Comparison of ENCODE assay signal across 12 mouse cellular contexts in the genomic region with DNA sequence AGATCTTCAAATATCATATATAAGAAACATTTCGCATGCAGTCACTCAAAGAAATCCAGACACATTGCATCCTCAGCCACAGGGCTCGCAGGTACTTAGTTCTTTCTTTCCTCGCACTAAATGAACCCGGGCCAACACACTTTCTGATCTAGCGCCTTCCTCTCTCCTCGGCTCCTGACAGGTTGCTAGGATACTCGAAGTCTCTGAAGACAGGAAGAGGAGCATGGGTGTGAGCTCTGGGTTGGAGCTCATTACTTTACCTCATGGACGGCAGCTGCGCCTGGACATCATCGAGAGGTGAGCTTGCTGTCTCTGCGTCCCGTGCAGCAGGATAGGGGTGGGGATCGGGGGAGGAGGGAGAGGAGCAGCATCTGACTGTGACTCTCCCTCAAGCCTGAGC.
DNase-seq lines count a peak whose midpoint lies in the region; ATAC-seq and TF ChIP-seq lines count a peak whose summit lies in the region.
"Had no signal": no experiment of that assay in that cellular context is flagged by ENCODE, and none has a peak within 500 bp of the region (broad histone marks: within the 10 kb centered on the region; RNA-seq: fewer than 3 reads in every experiment).

No protein-coding gene starts in this region.

- H3K27ac ChIP-seq in forebrain, embryonic 14.5 days (ENCODE audit: low read depth, low read length) = no peak overlapping the region; the same call in 1 of the 2 replicates
- H3K27ac ChIP-seq in limb, embryonic 12.5 days = peak overlapping the region; percentile 84; the same call in 1 of the 2 replicates
- 0 out of 2 replicates have a peak overlapping the region, but pooled peaks have one; percentile 39 for H3K27ac ChIP-seq in neural tube, embryonic 11.5 days (ENCODE audit: low read depth, low read length)
- H3K27ac ChIP-seq in cerebellum, adult 2 months (ENCODE audit: insufficient read depth, low read length) = no peak overlapping the region
- H3K27ac ChIP-seq: liver, embryonic 12.5 days had no signal

- ATAC-seq in frontal cortex, adult (ENCODE audit: low TSS enrichment) = peak; percentile 56
- ATAC-seq in forebrain, embryonic 14.5 days = no peak
- no peak for ATAC-seq in limb, embryonic 12.5 days (ENCODE audit: insufficient number of reproducible peaks, insufficient read depth, low FRiP score, low TSS enrichment, low read depth)
- ATAC-seq in neural tube, embryonic 11.5 days (ENCODE audit: insufficient read depth, low FRiP score, low TSS enrichment) = 0 out of 2 replicates have a peak, but pooled peaks have one; percentile 11
- ATAC-seq: liver, embryonic 12.5 days had no signal

- no peaks in the 10 kb centered on the region for H3K36me3 ChIP-seq in forebrain, embryonic 14.5 days (ENCODE audit: control insufficient read depth, insufficient read depth, low read length)
- H3K36me3 ChIP-seq in limb, embryonic 12.5 days = no peaks in the 10 kb centered on the region
- H3K36me3 ChIP-seq in neural tube, embryonic 11.5 days (ENCODE audit: control insufficient read depth, insufficient read depth, low read length) = no peaks in the 10 kb centered on the region
- H3K36me3 ChIP-seq: liver, embryonic 12.5 days had no signal

- H3K9me3 ChIP-seq in forebrain, embryonic 14.5 days (replicated peaks; ENCODE audit: control insufficient read depth, low read length) = no peaks in the 10 kb centered on the region
- no peaks in the 10 kb centered on the region for H3K9me3 ChIP-seq in limb, embryonic 12.5 days
- no peaks in the 10 kb centered on the region for H3K9me3 ChIP-seq in neural tube, embryonic 11.5 days (ENCODE audit: control insufficient read depth, low read length)
- H3K9me3 ChIP-seq: liver, embryonic 12.5 days had no signal

- 57% methylated on average over 13 of the region's 13 CpGs for WGBS in forebrain, embryonic 14.5 days
- WGBS in limb, embryonic 12.5 days = 15% methylated on average over 13 of the region's 13 CpGs
- 34% methylated on average over 13 of the region's 13 CpGs for WGBS in neural tube, embryonic 11.5 days
- 68% methylated on average over 13 of the region's 13 CpGs for WGBS in cerebellum, adult 2 months

- no peak for DNase-seq in frontal cortex, postnatal 25 days (ENCODE audit: low spot score in 2 of 2)
- DNase-seq in forebrain, embryonic 14.5 days (ENCODE audit: low spot score) = peak; percentile 32
- peak; percentile 31 for DNase-seq in neural tube, embryonic 11.5 days (ENCODE audit: low spot score)
- DNase-seq in cerebellum, postnatal 4 days (ENCODE audit: low spot score in 2 of 2) = no peak
- no peak for DNase-seq in gastrocnemius, postnatal 25 days
- DNase-seq in cerebellum, adult 2 months = no peak
- DNase-seq: adrenal gland, postnatal 10 days; cerebellum, adult 9-10 months; heart, adult 18-20 months had no signal

- H3K4me3 ChIP-seq in forebrain, embryonic 14.5 days (ENCODE audit: low read depth, low read length) = no peak overlapping the region
- no peak overlapping the region; the same call in 1 of the 2 replicates for H3K4me3 ChIP-seq in limb, embryonic 12.5 days (replicated peaks)
- no peak overlapping the region for H3K4me3 ChIP-seq in neural tube, embryonic 11.5 days (ENCODE audit: low read depth, low read length)
- H3K4me3 ChIP-seq in cerebellum, adult 2 months (replicated peaks; ENCODE audit: insufficient read depth, low read depth, low read length) = no peak overlapping the region
- H3K4me3 ChIP-seq: liver, embryonic 12.5 days had no signal

- H3K27me3 ChIP-seq in forebrain, embryonic 14.5 days (replicated peaks; ENCODE audit: control insufficient read depth, insufficient read depth, low read length) = no peaks in the 10 kb centered on the region
- peaks cover 15% of the 10 kb centered on the region for H3K27me3 ChIP-seq in limb, embryonic 12.5 days
- H3K27me3 ChIP-seq in neural tube, embryonic 11.5 days (ENCODE audit: control insufficient read depth, insufficient read depth, low read length) = no peaks in the 10 kb centered on the region
- H3K27me3 ChIP-seq in cerebellum, adult 2 months (ENCODE audit: control insufficient read depth, insufficient read depth, low read length) = no peaks in the 10 kb centered on the region
- H3K27me3 ChIP-seq: liver, embryonic 12.5 days had no signal

- no peak for TF ChIP-seq POLR2A in cerebellum, adult 2 months (IDR thresholded peaks at IDR 0.05; ENCODE audit: borderline replicate concordance, insufficient read depth, low read length)

- peaks cover 4% of the 10 kb centered on the region; the same call in 1 of the 2 replicates for H3K4me1 ChIP-seq in forebrain, embryonic 14.5 days (ENCODE audit: control insufficient read depth, insufficient read depth, low read length)
- H3K4me1 ChIP-seq in limb, embryonic 12.5 days (replicated peaks) = peaks cover 85% of the 10 kb centered on the region
- peaks cover 16% of the 10 kb centered on the region; the same call in 1 of the 2 replicates for H3K4me1 ChIP-seq in neural tube, embryonic 11.5 days (ENCODE audit: control insufficient read depth, insufficient read depth, low read length)
- H3K4me1 ChIP-seq in cerebellum, adult 2 months (ENCODE audit: control insufficient read depth, insufficient read depth, low read length) = 0 out of 2 replicates have a peak, but pooled peaks cover 5% of the 10 kb centered on the region

- no peak overlapping the region for H3K9ac ChIP-seq in forebrain, embryonic 14.5 days (ENCODE audit: low read length)
- H3K9ac ChIP-seq in limb, embryonic 12.5 days (replicated peaks) = no peak overlapping the region; the same call in 1 of the 2 replicates
- H3K9ac ChIP-seq in neural tube, embryonic 11.5 days (ENCODE audit: low read length) = no peak overlapping the region
- H3K9ac ChIP-seq: liver, embryonic 12.5 days had no signal

- no peak for TF ChIP-seq CTCF in cerebellum, adult 2 months (IDR thresholded peaks at IDR 0.05; ENCODE audit: borderline replicate concordance, insufficient read depth, low read depth, low read length)

- H3K4me2 ChIP-seq in forebrain, embryonic 14.5 days (ENCODE audit: low read length) = no peak overlapping the region
- H3K4me2 ChIP-seq in limb, embryonic 12.5 days = peak overlapping the region; percentile 45
- no peak overlapping the region for H3K4me2 ChIP-seq in neural tube, embryonic 11.5 days (ENCODE audit: low read depth)
- H3K4me2 ChIP-seq: liver, embryonic 12.5 days had no signal

Comparison
In these comparisons a context has a peak if more than half of its experiments do, and no peak if none do; other contexts are left out.
1. ATAC-seq: peak in frontal cortex, adult (single experiment) and neural tube, embryonic 11.5 days (single experiment); none in forebrain, embryonic 14.5 days (single experiment) and limb, embryonic 12.5 days (single experiment).
2. DNase-seq: peak in forebrain, embryonic 14.5 days (single experiment) and neural tube, embryonic 11.5 days (single experiment); none in frontal cortex, postnatal 25 days (0 of 2), cerebellum, postnatal 4 days (0 of 2), gastrocnemius, postnatal 25 days (single experiment) and cerebellum, adult 2 months (0 of 2).
3. H3K27ac ChIP-seq: peak in limb, embryonic 12.5 days (single experiment) and neural tube, embryonic 11.5 days (single experiment); none in forebrain, embryonic 14.5 days (single experiment) and cerebellum, adult 2 months (single experiment).